Mouse (Mus musculus) ES-E14 (cell line): ENCODE measurements at regions not wholly inside any gene's neighbourhood (a gene's known extent, or its start where the extent isn't known, plus 50 kb on each side); places are given as distances from the start of the nearest gene placed in this dataset.

Experiments used
- DNase-seq: peaks from one replicate; pipeline ENCODE4 v3.0.0-alpha.2; 2013; ENCODE audit warnings: low read depth, low spot score
- H3K27ac ChIP-seq: 2 replicates; pipeline ENCODE4 v1.5.1; 2012; ENCODE audit warnings: low read depth, mild to moderate bottlenecking, low read length, moderate library complexity, mixed read lengths; ENCODE audit not compliant: poor library complexity, insufficient read depth, severe bottlenecking
- H3K36me3 ChIP-seq: 2 replicates; pipeline ENCODE4 v1.6.1; 2012; ENCODE audit warnings: mild to moderate bottlenecking, low read length, moderate library complexity, mixed read lengths; ENCODE audit not compliant: control insufficient read depth, poor library complexity, insufficient read depth, severe bottlenecking
- H3K4me1 ChIP-seq, 2 experiments: fragments of 150-350 bp in 1 of 2; sonication (generic) in 1 of 2; 2 replicates each; pipeline ENCODE4 v1.6.1; 2012; ENCODE audit warnings: low read length in 2 of 2, mild to moderate bottlenecking in 1 of 2, mixed read lengths in 1 of 2; ENCODE audit not compliant: control insufficient read depth in 2 of 2, insufficient read depth in 2 of 2, poor library complexity in 1 of 2
- H3K4me3 ChIP-seq, 2 experiments: fragments of 150-350 bp in 1 of 2; sonication (generic) in 1 of 2; 2 replicates each; pipeline ENCODE4 v1.5.1; 2012; ENCODE audit warnings: low read length in 2 of 2, low read depth in 1 of 2, mild to moderate bottlenecking in 1 of 2, mixed read lengths in 1 of 2; ENCODE audit not compliant: insufficient read depth in 1 of 2, poor library complexity in 1 of 2, severe bottlenecking in 1 of 2
- H3K9ac ChIP-seq: 2 replicates; pipeline ENCODE4 v1.6.1; 2012; ENCODE audit warnings: low read depth, mild to moderate bottlenecking, low read length, mixed read lengths; ENCODE audit not compliant: poor library complexity, insufficient read depth, severe bottlenecking
- H3K9me3 ChIP-seq: fragments of 150-350 bp; sonication (generic); 2 replicates; pipeline ENCODE4 v1.6.1; 2012; ENCODE audit warnings: low read depth, mild to moderate bottlenecking, low read length; ENCODE audit not compliant: control insufficient read depth, insufficient read depth
- CHD2 ChIP-seq: IDR thresholded peaks from 2 replicates; pipeline ENCODE4 v1.6.1; 2014; ENCODE audit warnings: mild to moderate bottlenecking, low read depth, low read length, inconsistent platforms
- HCFC1 ChIP-seq: IDR thresholded peaks from 2 replicates; pipeline ENCODE4 v1.6.1; 2012; ENCODE audit warnings: low read length, inconsistent platforms, borderline replicate concordance; ENCODE audit not compliant: insufficient read depth
- MAFK ChIP-seq: IDR thresholded peaks from 2 replicates; pipeline ENCODE4 v1.6.1; 2014; ENCODE audit warnings: mild to moderate bottlenecking, low read depth, low read length, inconsistent platforms; ENCODE audit not compliant: insufficient read depth
- ZC3H11A ChIP-seq: IDR thresholded peaks from 2 replicates; pipeline ENCODE4 v1.6.1; 2012; ENCODE audit warnings: low read depth, mild to moderate bottlenecking, inconsistent platforms, low read length, borderline replicate concordance
- ZNF384 ChIP-seq: IDR thresholded peaks from 2 replicates; pipeline ENCODE4 v1.6.1; 2012; ENCODE audit warnings: low read depth, low read length, inconsistent platforms
- in situ Hi-C, 2 experiments: fragments of 600-800 bp; cut with MboI; formaldehyde crosslinking; loops; one replicate each; pipeline ENCODE4 v1.15.1; 2025; ENCODE audit warnings: low sequenced_read_pairs in 2 of 2, inconsistent platforms in 1 of 2; ENCODE audit not compliant: unreplicated experiment in 2 of 2

- Histone ChIP-seq H3K27ac (no peak overlapping the region), H3K9ac (no peak overlapping the region), H3K4me1 (no peaks in the 10 kb centered on the region), H3K36me3 (no peaks in the 10 kb centered on the region), H3K9me3 (no peaks in the 10 kb centered on the region), H3K4me3 (no peak overlapping the region)
- DNase-seq: no peak
- in situ Hi-C loops: no loop called here
- TF ChIP-seq MAFK (no peak), HCFC1 (no peak)
Observed at GRCm38 (mm10) chr16:71197523-71197922, 883.8 kb downstream of the Gbe1 start.

- Histone ChIP-seq H3K9ac (no peak overlapping the region), H3K9me3 (no peaks in the 10 kb centered on the region), H3K27ac (no peak overlapping the region), H3K36me3 (no peaks in the 10 kb centered on the region), H3K4me3 (no peak overlapping the region), H3K4me1 (no peaks in the 10 kb centered on the region)
- DNase-seq: no peak
- in situ Hi-C loops: no loop called here
- TF ChIP-seq HCFC1 (no peak), MAFK (no peak), CHD2 (no peak), ZC3H11A (no peak), ZNF384 (no peak)
Observed at GRCm38 (mm10) chr16:71208806-71209205, 895.1 kb downstream of the Gbe1 start.

GRCm38 (mm10) chr16:71224469-71224868, 910.7 kb downstream of the Gbe1 start:
- no peak for DNase-seq
- Histone ChIP-seq H3K9ac (no peak overlapping the region), H3K4me3 (no peak overlapping the region), H3K27ac (no peak overlapping the region), H3K9me3 (no peaks in the 10 kb centered on the region), H3K36me3 (no peaks in the 10 kb centered on the region), H3K4me1 (no peaks in the 10 kb centered on the region)
- no peak for TF ChIP-seq CHD2
- TF ChIP-seq ZC3H11A: no peak
- TF ChIP-seq HCFC1: no peak
- TF ChIP-seq ZNF384: no peak
- TF ChIP-seq MAFK: no peak
- in situ Hi-C loops: no loop called here

GRCm38 (mm10) chr16:71230104-71230653, 916.4 kb downstream of the Gbe1 start:
- Histone ChIP-seq H3K27ac (no peak overlapping the region), H3K4me3 (no peak overlapping the region), H3K9ac (no peak overlapping the region), H3K4me1 (no peaks in the 10 kb centered on the region), H3K9me3 (no peaks in the 10 kb centered on the region), H3K36me3 (no peaks in the 10 kb centered on the region)
- DNase-seq: no peak
- no peak for TF ChIP-seq ZC3H11A
- no peak for TF ChIP-seq MAFK
- in situ Hi-C loops: no loop called here

- Histone ChIP-seq H3K27ac (no peak overlapping the region), H3K4me1 (no peaks in the 10 kb centered on the region), H3K9me3 (no peaks in the 10 kb centered on the region), H3K9ac (no peak overlapping the region), H3K4me3 (no peak overlapping the region), H3K36me3 (no peaks in the 10 kb centered on the region)
- no peak for DNase-seq
- in situ Hi-C loops: no loop called here
- no peak for TF ChIP-seq ZNF384
- no peak for TF ChIP-seq MAFK
Observed at GRCm38 (mm10) chr16:71243065-71243464, 929.3 kb downstream of the Gbe1 start.
